Mouse (Mus musculus) spleen, postnatal 10 days (tissue): ENCODE measurements around the gene Elf2.
"Not testable (repeated sequence)": the region's sequence is repeated elsewhere in the genome, so short reads cannot be mapped to it uniquely, and the experiment has no call there.

Source experiments
- DNase-seq, 2 experiments: peaks; one replicate each; pipeline ENCODE4 v3.0.0; 2021 to 2022; ENCODE audit warnings: low spot score in 2 of 2

Elf2 gene

DNA sequence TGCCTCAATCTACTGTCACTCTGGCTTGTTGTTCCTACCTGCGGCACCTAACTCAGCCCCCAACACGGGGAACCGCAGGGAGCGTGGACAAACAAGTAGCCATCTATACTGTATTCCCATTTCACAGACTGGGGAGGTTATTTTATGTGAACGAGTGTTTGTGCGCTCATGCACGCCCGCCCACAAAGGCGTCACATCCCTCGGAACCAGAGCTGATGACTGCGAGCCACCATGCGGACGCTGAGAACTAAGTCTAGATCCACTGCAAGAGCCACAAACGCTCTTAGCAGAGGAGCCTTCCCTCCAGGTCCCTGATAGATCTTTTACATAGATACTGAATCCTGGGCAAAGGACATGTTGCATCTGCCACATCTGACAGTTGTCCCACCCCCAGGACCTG lies 10.4 kb downstream of the Elf2 start:
- no peak for DNase-seq

DNA sequence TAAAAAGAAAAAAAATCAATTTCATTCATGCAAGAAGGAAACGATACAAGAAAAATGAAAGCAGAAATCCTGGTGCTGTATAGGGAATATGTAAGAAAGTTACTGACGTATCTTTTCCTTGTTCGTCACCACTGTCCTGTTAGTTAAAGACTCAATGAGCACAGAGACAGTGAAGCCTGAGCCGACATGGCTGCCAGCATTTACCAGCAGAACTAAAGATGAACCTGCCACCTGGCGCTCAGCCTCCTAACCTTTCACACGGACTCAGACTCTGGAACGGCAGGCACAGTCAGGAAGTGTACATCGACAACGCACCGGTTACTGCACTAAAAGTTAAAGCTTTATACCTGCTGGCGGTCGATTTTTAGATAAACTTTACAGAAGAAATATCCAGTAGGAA lies 11.9 kb downstream of the Elf2 start:
- DNase-seq: no peak

GRCm38 (mm10) chr3:51327817-51328216 lies 12.6 kb downstream of the Elf2 start:
- DNase-seq: no peak

GRCm38 (mm10) chr3:51327429-51327797 lies 13.1 kb downstream of the Elf2 start:
- no peak for DNase-seq

GRCm38 (mm10) chr3:51326664-51327428 lies 13.6 kb downstream of the Elf2 start:
- DNase-seq: no peak

DNA sequence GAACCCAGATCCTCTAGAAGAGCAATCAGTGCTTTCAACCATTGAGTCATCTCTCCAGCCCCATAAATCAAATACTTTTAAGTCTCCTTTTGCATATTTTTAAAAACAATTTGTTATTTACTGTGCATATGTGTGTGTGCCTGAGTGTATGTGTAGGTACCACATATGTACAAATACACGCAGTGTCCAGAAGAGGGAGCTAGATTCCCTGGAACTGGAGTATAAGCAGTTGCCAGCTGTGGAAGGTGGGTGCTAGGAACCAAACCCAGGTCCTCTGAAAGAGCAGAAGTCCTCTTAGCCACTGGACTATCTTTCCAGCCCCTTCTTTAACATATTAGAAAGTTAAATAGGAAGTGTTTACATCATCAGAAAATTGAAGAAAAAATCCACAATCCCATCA lies 15.0 kb downstream of the Elf2 start:
- no peak for DNase-seq

- no peak for DNase-seq
These were observed 17.5 kb downstream of the Elf2 start for GRCm38 (mm10) chr3:51323006-51323405.

DNA sequence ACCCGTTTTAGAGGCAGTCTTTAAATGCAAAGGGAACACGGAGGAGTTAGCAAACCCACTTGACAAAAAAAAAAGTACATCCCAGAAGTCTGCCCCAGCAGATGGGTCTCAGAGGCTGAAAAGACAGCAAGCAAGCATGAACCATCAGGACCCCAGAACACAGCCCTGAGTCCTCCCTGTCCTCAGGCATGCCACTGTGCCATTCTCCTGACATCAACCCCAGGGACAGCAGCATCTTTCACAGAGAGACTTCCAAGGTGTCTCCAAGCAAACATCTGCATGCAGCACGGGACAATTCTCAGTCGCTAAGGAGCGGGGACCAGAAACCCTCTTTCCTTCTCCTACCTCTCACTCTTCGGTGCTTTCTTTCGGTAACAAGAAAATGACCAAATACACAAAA lies 18.1 kb downstream of the Elf2 start:
- DNase-seq: no peak

DNA sequence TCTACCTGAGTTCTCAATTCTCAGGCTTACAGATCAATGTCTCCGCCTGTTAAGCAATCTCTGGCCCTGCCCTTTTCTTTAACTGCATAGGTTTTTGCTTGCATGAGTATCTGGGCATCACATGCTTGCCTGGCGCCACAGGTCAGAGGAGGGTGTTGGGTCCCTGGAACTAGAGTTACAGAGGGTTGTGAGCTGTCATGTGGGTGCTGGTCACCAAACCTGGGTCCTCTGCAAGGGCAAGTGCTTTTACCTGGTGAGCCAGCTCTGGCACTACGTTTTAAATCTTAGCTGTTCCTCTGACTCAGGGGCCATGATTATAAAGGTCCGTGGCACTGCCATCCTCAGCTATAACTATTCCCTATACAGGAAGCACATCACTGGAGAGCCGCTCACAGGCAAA lies 19.3 kb downstream of the Elf2 start:
- no peak for DNase-seq

DNA sequence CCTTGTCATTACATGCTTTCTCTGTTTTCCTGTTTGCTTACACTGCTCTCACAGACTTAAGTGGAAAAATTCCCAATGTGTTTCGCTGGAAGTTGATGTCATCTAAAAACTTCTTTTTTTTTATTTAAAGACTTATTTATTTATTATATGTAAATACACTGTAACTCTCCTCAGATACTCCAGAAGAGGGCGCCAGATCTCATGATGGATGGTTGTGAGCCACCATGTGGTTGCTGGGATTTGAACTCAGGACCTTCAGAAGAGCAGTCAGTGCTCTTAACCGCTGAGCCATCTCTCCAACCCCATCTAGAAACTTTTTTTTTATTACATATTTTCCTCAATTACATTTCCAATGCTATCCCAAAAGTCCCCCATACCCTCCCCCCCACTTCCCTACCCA lies 22.4 kb downstream of the Elf2 start:
- DNase-seq: not testable (repeated sequence)

DNA sequence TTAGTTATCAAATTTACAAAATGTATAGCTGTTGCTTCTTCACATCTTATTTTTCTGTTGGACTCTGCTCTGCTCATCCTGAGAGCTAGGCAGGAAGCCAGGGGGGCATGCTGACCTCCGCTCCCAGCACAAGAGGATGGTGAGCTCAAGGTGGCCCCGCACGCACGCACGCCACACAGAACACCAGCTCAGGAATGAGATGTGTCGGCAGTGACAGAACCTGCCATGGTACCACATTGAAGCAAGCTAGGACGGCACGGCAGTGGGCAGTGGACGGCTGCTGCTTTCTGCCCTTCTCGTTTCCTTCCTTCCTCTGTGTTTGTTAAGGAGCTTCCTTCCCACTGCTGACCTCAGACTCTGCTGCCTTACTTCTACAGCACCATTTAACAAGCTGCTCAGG lies 23.6 kb downstream of the Elf2 start:
- DNase-seq: no peak

DNA sequence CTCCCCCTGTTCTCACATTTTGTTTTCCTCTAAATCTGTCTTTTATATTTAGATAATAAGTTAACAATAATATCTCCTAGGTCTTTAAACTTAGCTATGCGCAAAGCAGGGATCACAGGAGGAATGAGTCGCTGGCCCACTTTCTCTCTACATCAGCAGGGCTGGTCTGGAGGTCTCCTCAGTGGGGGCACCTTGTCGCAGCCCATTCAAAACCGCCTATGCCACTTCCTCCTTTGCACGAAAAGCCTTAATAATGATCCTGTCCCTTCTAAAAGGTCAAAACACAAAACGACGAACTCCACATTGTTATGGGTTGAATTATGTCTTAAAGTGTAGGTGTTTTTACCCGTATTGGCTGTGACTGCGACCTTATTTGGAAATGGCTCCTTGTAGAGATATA lies 28.8 kb downstream of the Elf2 start:
- DNase-seq: no peak

- DNase-seq: no peak
These were observed 30.4 kb downstream of the Elf2 start for GRCm38 (mm10) chr3:51310098-51310497.

DNA sequence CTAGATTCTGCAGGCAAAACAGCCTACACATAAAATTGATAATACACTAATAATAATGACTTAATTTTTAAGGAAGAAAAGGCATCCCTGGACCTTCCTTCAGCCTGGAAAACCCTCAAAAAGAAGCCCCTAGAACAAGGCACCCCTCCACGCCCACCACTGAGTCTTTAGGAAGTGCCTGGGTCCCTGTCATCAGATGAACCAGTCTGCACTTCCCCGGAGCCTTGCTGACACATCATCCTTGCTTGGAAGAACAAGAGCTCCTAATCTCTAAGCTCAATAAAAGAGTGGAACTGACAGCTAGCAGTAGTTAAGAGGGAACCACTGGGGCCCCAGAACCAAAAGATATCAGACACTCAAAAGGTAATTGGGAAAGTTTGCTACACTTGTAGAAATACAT lies 33.8 kb downstream of the Elf2 start:
- peak in 1 of 2 experiments; percentile 10 for DNase-seq

DNA sequence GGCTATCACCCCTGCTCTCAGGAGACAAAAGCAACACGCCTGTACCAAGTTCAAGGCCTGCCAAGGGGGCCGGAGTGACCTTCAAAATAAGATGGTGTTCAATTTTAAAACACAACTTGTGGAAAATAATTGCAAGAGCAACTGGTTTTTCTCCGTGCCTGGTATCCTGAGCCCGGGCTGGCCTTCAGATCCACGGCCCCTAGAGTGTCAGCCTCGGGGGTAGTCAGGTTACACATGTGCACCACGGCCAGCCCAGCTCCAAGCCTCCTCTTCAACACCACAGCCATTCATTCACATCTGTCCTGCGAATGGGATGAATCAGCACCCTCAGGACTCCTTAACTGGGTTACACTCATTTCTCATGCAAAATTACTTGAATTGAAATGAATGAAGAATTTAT lies 34.5 kb downstream of the Elf2 start:
- peak in 1 of 2 experiments; percentile 7 for DNase-seq

- DNase-seq: no peak
These were observed 37.4 kb downstream of the Elf2 start for GRCm38 (mm10) chr3:51302971-51303476.

DNA sequence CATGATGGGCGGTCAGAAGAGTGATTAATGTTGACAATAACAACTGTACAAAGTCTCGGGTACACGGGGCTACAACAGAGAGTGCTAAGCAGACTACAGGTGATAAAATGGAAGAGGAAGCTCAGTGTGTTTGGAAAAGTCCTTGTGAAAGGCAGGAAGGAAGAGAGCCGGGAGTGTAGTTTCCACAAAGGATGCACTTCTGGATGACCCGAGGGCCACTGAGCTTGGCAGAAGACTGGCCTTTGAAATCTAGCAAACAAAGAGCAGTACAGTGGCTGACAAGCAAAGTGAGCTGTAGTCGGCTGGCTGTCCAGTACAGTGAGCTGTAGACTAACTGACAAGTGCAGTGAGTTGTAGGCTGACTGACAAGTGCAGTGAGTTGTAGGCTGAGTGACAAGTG lies 38.9 kb downstream of the Elf2 start:
- no peak for DNase-seq

DNA sequence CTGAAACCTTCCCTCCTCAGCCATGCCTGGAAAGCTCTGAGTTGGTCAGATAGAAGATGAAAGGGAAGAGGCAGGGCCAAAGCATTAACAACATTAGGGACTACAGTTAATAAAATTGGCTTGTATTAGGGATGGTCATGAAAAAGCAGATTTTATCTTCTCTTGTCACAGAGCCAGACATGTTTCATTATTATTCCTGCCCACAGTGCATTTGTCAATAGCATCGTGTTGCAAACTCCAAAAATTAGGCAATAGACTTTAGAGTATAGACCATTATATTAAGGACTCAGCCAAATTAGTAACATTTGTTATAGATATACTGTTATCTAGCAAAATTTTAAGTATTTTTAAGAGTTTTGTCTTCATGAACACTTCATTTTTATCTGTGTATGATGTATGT lies 43.7 kb downstream of the Elf2 start:
- no peak for DNase-seq

DNA sequence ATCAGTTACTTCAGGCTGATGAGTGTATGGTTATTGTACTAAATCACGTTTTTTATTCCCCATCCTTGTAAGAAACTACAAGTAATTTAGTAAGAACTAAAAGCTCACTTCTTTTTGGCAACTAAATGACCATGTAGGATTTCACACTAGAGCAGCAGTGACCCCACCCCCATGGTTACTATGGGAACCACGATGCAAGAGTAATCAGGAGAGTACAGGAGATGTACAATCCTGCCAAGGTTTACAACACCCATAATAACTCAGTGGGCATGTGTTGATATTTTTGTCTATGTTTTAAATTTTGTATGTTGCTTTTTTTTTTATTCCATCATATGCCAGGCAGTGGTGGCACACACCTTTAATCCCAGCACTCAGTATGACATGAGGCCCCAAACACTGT lies 45.2 kb downstream of the Elf2 start:
- DNase-seq: no peak

GRCm38 (mm10) chr3:51294251-51294650 lies 46.2 kb downstream of the Elf2 start:
- no peak for DNase-seq

DNA sequence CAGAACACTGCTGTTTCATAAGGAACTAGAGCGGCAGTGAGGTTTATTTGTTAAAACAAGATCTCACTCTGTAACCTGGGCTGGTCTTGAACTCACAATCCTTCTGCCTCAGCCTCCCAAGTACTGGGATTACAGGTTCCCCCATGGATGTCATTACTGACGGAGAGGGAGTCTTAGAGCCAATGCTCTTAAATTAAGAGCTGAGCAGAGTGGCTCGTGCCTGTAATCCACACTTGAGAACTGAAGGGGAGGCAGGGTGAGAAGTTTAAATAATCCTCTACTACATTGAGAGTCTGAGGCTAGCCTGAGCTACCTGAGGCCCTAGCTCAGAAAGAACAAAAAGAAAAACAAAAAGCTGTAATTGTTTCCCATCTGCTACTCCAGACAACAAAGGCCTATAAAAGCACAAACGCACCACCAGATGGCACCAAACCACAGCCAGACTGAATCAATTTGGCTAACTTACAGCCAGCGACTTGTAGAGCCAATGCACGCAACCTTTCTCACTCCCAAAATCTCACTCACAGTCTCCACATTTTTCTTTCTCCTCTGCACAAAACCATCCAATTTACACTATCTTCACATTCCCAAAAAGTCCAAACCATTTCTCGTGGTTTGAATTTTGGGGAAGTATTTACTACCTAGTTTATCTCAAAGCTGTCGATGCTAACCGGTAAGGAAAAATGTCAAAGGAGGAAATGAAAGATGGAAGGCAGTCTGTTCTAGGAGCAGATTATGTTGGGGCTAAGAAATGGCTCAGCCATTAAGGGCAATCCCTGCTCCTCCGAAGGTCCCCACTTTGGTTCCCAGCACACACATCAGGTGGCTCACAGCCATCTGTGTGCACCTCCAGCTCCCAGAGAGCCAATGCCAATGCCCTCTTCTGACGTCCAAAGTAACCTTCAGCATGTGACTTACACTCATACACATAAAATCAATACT lies 51.3 kb downstream of the Elf2 start:
- peak; percentile 53 to 84 for DNase-seq

- DNase-seq: no peak
These were observed 56.1 kb downstream of the Elf2 start for GRCm38 (mm10) chr3:51284375-51284774.

GRCm38 (mm10) chr3:51281727-51282126 lies 58.7 kb downstream of the Elf2 start:
- DNase-seq: no peak
